Mouse (Mus musculus) small intestine, adult 2 months (tissue): ENCODE results near the gene Mlycd.

Source experiments
- CTCF ChIP-seq: fragments of 200-500 bp; IDR thresholded peaks from 2 replicates; pipeline ENCODE4 v1.5.1; 2012; ENCODE audit warnings: low read depth, mild to moderate bottlenecking, control low read depth, inconsistent platforms, low read length, moderate library complexity, mixed read lengths; ENCODE audit not compliant: insufficient replicate concordance, insufficient read length; ENCODE audit errors: extremely low read depth
- POLR2A ChIP-seq: fragments of 200-500 bp; IDR thresholded peaks from 2 replicates; pipeline ENCODE4 v1.6.1; 2012; ENCODE audit warnings: low read depth, mild to moderate bottlenecking, control low read depth, inconsistent platforms, low read length, moderate library complexity

DNA sequence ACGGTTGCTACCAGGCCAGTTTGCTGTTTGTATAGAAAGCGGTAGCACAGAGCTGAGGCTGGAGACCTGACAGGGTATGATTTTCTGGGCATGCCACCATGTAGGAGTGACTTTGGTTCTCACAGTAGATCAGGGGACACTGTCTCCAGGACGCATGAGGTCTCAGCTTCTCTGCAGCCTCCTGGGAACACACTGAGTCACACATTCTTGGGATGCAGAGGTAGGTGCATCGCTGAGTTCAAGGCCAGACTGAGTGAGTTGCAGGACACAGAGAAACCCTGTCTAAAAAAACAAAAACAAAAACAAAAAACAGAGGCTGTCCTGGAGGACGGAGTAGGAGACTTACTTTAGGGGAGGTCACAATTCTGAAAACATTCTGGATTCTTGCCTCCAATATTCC is 58.2 kb downstream of the Mlycd start:
- no peak for TF ChIP-seq CTCF
- TF ChIP-seq POLR2A, result no peak
